Mouse (Mus musculus) MEL (cell line): ENCODE measurements around the gene Phlda1. TPM values are rescaled to one million over a fixed set of nuclear protein-coding genes. Genes with fewer than 3 reads are reported as not detected.

Source experiments
- DNase-seq: peaks from one replicate; pipeline ENCODE4 v3.0.0; 2011; ENCODE audit warnings: low read depth, low spot score
- H3K27ac ChIP-seq: 2 replicates; pipeline ENCODE4 v1.5.1; 2012; ENCODE audit warnings: low read depth, mild to moderate bottlenecking, control low read depth, low read length, moderate library complexity; ENCODE audit not compliant: control insufficient read depth
- H3K27me3 ChIP-seq, 2 experiments: fragments of 150-350 bp in 1 of 2; sonication (generic) in 1 of 2; 2 replicates each; pipeline ENCODE4 v1.6.1; 2012; ENCODE audit warnings: low read length in 2 of 2, mild to moderate bottlenecking in 2 of 2, improper control_type of control experiment in 1 of 2, moderate library complexity in 1 of 2; ENCODE audit not compliant: insufficient read depth in 2 of 2, control insufficient read depth in 1 of 2
- H3K36me3 ChIP-seq, 2 experiments: 2 replicates each; pipeline ENCODE4 v1.6.1; 2012 to 2014; ENCODE audit warnings: low read length in 2 of 2, improper control_type of control experiment in 1 of 2, inconsistent platforms in 1 of 2, mild to moderate bottlenecking in 1 of 2; ENCODE audit not compliant: insufficient read depth in 2 of 2, control insufficient read depth in 1 of 2
- H3K4me1 ChIP-seq, 2 experiments: fragments of 150-350 bp in 1 of 2; sonication (generic) in 1 of 2; 2 replicates each; pipeline ENCODE4 v1.6.1; 2012; ENCODE audit warnings: low read length in 2 of 2, improper control_type of control experiment in 1 of 2, mild to moderate bottlenecking in 1 of 2; ENCODE audit not compliant: insufficient read depth in 2 of 2, control insufficient read depth in 1 of 2
- H3K4me3 ChIP-seq, 2 experiments: fragments of 150-350 bp in 1 of 2; sonication (generic) in 1 of 2; 2 replicates each; pipeline ENCODE4 v1.5.1; 2012; ENCODE audit warnings: low read depth in 2 of 2, low read length in 2 of 2, mild to moderate bottlenecking in 2 of 2, moderate library complexity in 2 of 2, control low read depth in 1 of 2, improper control_type of control experiment in 1 of 2; ENCODE audit not compliant: control insufficient read depth in 1 of 2, insufficient read depth in 1 of 2
- H3K79me2 ChIP-seq: 2 replicates; pipeline ENCODE4 v1.6.1; 2012; ENCODE audit warnings: mild to moderate bottlenecking, low read length, moderate library complexity; ENCODE audit not compliant: control insufficient read depth, poor library complexity, insufficient read depth
- H3K9ac ChIP-seq: 2 replicates; pipeline ENCODE4 v1.6.1; 2012; ENCODE audit warnings: low read depth, mild to moderate bottlenecking, control low read depth, low read length, moderate library complexity; ENCODE audit not compliant: control insufficient read depth, poor library complexity, severe bottlenecking
- H3K9me3 ChIP-seq: fragments of 150-350 bp; sonication (generic); replicated peaks from 2 replicates; pipeline ENCODE4 v1.6.1; 2012; ENCODE audit warnings: mild to moderate bottlenecking, low read length, improper control_type of control experiment, moderate library complexity; ENCODE audit not compliant: insufficient read depth
- BHLHE40 ChIP-seq: IDR thresholded peaks from 2 replicates; pipeline ENCODE4 v1.6.1; 2012; ENCODE audit warnings: low read depth, mild to moderate bottlenecking, inconsistent platforms, low read length, improper control_type of control experiment, borderline replicate concordance
- CTCF ChIP-seq, 3 experiments: IDR thresholded peaks in 2 of 3; conservative IDR thresholded peaks in 1 of 3; 2 replicates each; pipeline ENCODE4 v1.5.1; 2011 to 2012; ENCODE audit warnings: low read length in 3 of 3, low read depth in 2 of 3, mild to moderate bottlenecking in 2 of 3, improper control_type of control experiment in 1 of 3, inconsistent platforms in 1 of 3, mixed read lengths in 1 of 3, moderate library complexity in 1 of 3; ENCODE audit not compliant: control insufficient read depth in 1 of 3, insufficient read depth in 1 of 3, poor library complexity in 1 of 3, severe bottlenecking in 1 of 3
- EP300 ChIP-seq, 2 experiments: IDR thresholded peaks; 2 replicates each; pipeline ENCODE4 v1.6.1; 2011; ENCODE audit warnings: improper control_type of control experiment in 2 of 2, low read length in 2 of 2, low read depth in 1 of 2, mild to moderate bottlenecking in 1 of 2
- GABPA ChIP-seq: IDR thresholded peaks from 2 replicates; pipeline ENCODE4 v1.6.1; 2012; ENCODE audit warnings: low read depth, mild to moderate bottlenecking, inconsistent platforms, low read length, improper control_type of control experiment, moderate library complexity
- HCFC1 ChIP-seq: IDR thresholded peaks from 2 replicates; pipeline ENCODE4 v1.6.1; 2012; ENCODE audit warnings: low read depth, mild to moderate bottlenecking, inconsistent platforms, low read length, improper control_type of control experiment, moderate library complexity
- JUND ChIP-seq: IDR thresholded peaks from 2 replicates; pipeline ENCODE4 v1.6.1; 2011; ENCODE audit warnings: low read depth, mild to moderate bottlenecking, improper control_type of control experiment, low read length
- KAT2A ChIP-seq: conservative IDR thresholded peaks from 2 replicates; pipeline ENCODE4 v1.6.1; 2012; ENCODE audit warnings: low read depth, low read length, improper control_type of control experiment, inconsistent platforms
- MEF2A ChIP-seq: IDR thresholded peaks from 2 replicates; pipeline ENCODE4 v1.6.1; 2014; ENCODE audit warnings: low read depth, mild to moderate bottlenecking, inconsistent platforms, low read length, improper control_type of control experiment; ENCODE audit not compliant: poor library complexity, insufficient replicate concordance, severe bottlenecking; ENCODE audit errors: extremely low read depth
- NELFE ChIP-seq: IDR thresholded peaks from 2 replicates; pipeline ENCODE4 v1.6.1; 2011; ENCODE audit warnings: low read depth, low read length, improper control_type of control experiment
- POLR2A ChIP-seq, 2 experiments: IDR thresholded peaks; 2 replicates each; pipeline ENCODE4 v1.6.1; 2011 to 2012; ENCODE audit warnings: low read length in 2 of 2, mild to moderate bottlenecking in 2 of 2, control low read depth in 1 of 2, improper control_type of control experiment in 1 of 2, low read depth in 1 of 2, moderate library complexity in 1 of 2; ENCODE audit not compliant: control insufficient read depth in 1 of 2, insufficient read depth in 1 of 2, poor library complexity in 1 of 2
- RAD21 ChIP-seq: IDR thresholded peaks from 2 replicates; pipeline ENCODE4 v1.6.1; 2011; ENCODE audit warnings: mild to moderate bottlenecking, low read depth, low read length, improper control_type of control experiment
- TAL1 ChIP-seq: IDR thresholded peaks from 2 replicates; pipeline ENCODE4 v1.6.1; 2012; ENCODE audit warnings: mild to moderate bottlenecking, inconsistent platforms, low read length, moderate library complexity, mixed read lengths
- TBP ChIP-seq: IDR thresholded peaks from 2 replicates; pipeline ENCODE4 v1.8.0; 2011; ENCODE audit warnings: low read depth, low read length, improper control_type of control experiment
- UBTF ChIP-seq: IDR thresholded peaks from 2 replicates; pipeline ENCODE4 v1.6.1; 2012; ENCODE audit warnings: low read depth, mild to moderate bottlenecking, inconsistent platforms, low read length, improper control_type of control experiment, moderate library complexity, borderline replicate concordance; ENCODE audit not compliant: insufficient read depth
- USF1 ChIP-seq: IDR thresholded peaks from 2 replicates; pipeline ENCODE4 v1.6.1; 2014; ENCODE audit warnings: low read depth, mild to moderate bottlenecking, inconsistent platforms, low read length, improper control_type of control experiment, moderate library complexity
- ZC3H11A ChIP-seq: IDR thresholded peaks from 2 replicates; pipeline ENCODE4 v1.6.1; 2012; ENCODE audit warnings: low read depth, mild to moderate bottlenecking, inconsistent platforms, low read length, improper control_type of control experiment
- ZMIZ1 ChIP-seq: IDR thresholded peaks from 2 replicates; pipeline ENCODE4 v1.6.1; 2012; ENCODE audit warnings: low read depth, mild to moderate bottlenecking, inconsistent platforms, low read length, improper control_type of control experiment, moderate library complexity
- polyA plus RNA-seq, 2 experiments: library from polyadenylated mRNA; stranded (reverse) in 1 of 2; unstranded in 1 of 2; fragments of >175 nt in 1 of 2; fragments of >200 nt in 1 of 2; gene quantifications; 2 replicates each; pipeline versions ENCODE4 v1.2.1 to v1.2.4; 2012; ENCODE audit warnings: low replicate concordance in 2 of 2, low read depth in 1 of 2; ENCODE audit not compliant: insufficient read length in 2 of 2, insufficient read depth in 1 of 2, missing spikeins in 1 of 2
- total RNA-seq: library from RNA; depleted of rRNA; stranded (reverse); fragments of 300-350 nt; gene quantifications from 2 replicates; pipeline ENCODE4 v1.2.3, GENCODE M21; 2012

The Phlda1 gene
- total and polyA plus RNA-seq, 3 experiments = 0.27 to 3.4 TPM; not detected in 1

GRCm38 (mm10) chr10:111510798-111511197, 4.7 kb downstream of the Phlda1 start (continued):
- TF ChIP-seq TAL1 (no peak), MEF2A (no peak), GABPA (no peak), UBTF (no peak)

DNA sequence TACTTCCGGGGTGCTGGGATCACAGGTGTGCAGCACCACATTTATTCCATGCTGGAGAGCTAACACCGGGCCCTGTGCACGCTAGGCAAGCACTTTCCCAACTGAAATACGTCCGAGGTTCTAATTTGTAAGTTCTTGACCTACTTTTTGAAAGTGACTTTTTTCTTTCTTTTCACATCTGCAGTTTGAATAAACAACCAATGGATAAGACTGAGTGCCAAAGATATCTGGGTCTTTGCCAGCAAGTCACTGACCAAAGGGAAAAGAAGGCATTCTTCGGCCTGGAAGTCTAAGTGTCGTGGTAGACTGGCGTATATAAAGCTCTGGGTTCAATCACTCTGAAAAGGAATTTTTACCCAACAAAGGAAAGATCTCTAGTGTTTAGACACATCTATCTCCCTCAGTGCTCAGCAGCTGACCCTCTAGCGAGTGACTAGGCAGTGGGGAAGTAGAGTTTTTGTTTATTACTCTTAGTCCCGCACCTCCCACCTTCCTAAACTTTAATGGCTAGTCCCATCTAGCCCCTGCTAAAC, 6.0 kb downstream of the Phlda1 start:
- H3K79me2 ChIP-seq = no peaks in the 10 kb centered on the region; the same call in 1 of the 2 replicates
- H3K9me3 ChIP-seq = no peaks in the 10 kb centered on the region
- no peak for DNase-seq
- H3K4me3 ChIP-seq = no peak overlapping the region
- H3K9ac ChIP-seq = no peak overlapping the region
- peaks cover 0 to 8% of the 10 kb centered on the region in 2 experiments; a peak in 1 of 4 replicates for H3K36me3 ChIP-seq
- H3K27me3 ChIP-seq = no peaks in the 10 kb centered on the region; a peak in 1 of 4 replicates
- TF ChIP-seq POLR2A (IDR thresholded peaks at IDR 0.05; ENCODE audit: control insufficient read depth in 1 of 2, insufficient read depth in 1 of 2, low read depth in 1 of 2, low read length in 2 of 2, poor library complexity in 1 of 2) = no peak
- TF ChIP-seq ZMIZ1 = no peak
- TF ChIP-seq RAD21 = no peak
- no peak for TF ChIP-seq USF1
- TF ChIP-seq KAT2A = no peak
- TF ChIP-seq UBTF = no peak
- no peak for TF ChIP-seq ZC3H11A
- no peak for TF ChIP-seq TBP
- TF ChIP-seq JUND = no peak
- no peak for TF ChIP-seq NELFE
- TF ChIP-seq EP300 (IDR thresholded peaks at IDR 0.05; ENCODE audit: low read depth in 1 of 2, low read length in 2 of 2) = no peak
- TF ChIP-seq BHLHE40 = no peak
- TF ChIP-seq GABPA = no peak
- no peak for TF ChIP-seq MEF2A
- TF ChIP-seq CTCF (IDR thresholded peaks at IDR 0.05 in 2 of 3, conservative IDR thresholded peaks at IDR 0.05 in 1 of 3; ENCODE audit: control insufficient read depth in 1 of 3, insufficient read depth in 1 of 3, low read depth in 2 of 3, low read length in 3 of 3, poor library complexity in 1 of 3, severe bottlenecking in 1 of 3) = no peak
- no peak for TF ChIP-seq HCFC1
- TF ChIP-seq, all 39 proteins: peak for 0
- Histone ChIP-seq H3K4me1 (no peaks in the 10 kb centered on the region), H3K27ac (no peak overlapping the region)
